Mouse (Mus musculus) embryonic stem cell, embryonic (primary cell): ENCODE data around the gene Gnaz.

Experiments used
- CTCF ChIA-PET, 4 experiments: fragments of 300-600 bp in 2 of 4; fragments of 350-600 bp in 2 of 4; sonication (Branson Sonifier 250); formaldehyde crosslinking; loops; one replicate each; lab custom pipeline; 2022; ENCODE audit warnings: inconsistent platforms in 2 of 4; lab: Charles Lee
- POLR2A ChIA-PET, 4 experiments: fragments of 300-600 bp in 2 of 4; fragments of 350-600 bp in 2 of 4; sonication (Branson Sonifier 250); formaldehyde crosslinking; loops; one replicate each; lab custom pipeline; 2022; ENCODE audit warnings: antibody characterized with exemption in 4 of 4, inconsistent platforms in 1 of 4; lab: Charles Lee

Gnaz gene

GRCm38 (mm10) chr10:75001391-75001790 is 34.4 kb downstream of the Gnaz start:
- CTCF ChIA-PET, result interaction anchor here in 1 of 4 experiments (0.6 kb wide), 1 partner anchor 57 kb away, joined by 8 read pairs; no protein-coding TSS in a partner anchor
- POLR2A ChIA-PET, result no interaction called here

- ChIA-PET POLR2A (no interaction called here), CTCF (interaction anchor here in 2 of 4 experiments (1.1 to 1.9 kb wide), 2 partner anchors 16 to 147 kb away, joined by 3 to 5 read pairs; no protein-coding TSS in a partner anchor)
These were observed 37.1 kb downstream of the Gnaz start for GRCm38 (mm10) chr10:75004067-75004466.

GRCm38 (mm10) chr10:75006889-75007662 is 40.1 kb downstream of the Gnaz start:
- CTCF ChIA-PET, result interaction anchor here in 2 of 4 experiments (0.7 to 1.2 kb wide), 2 partner anchors 40 to 72 kb away, joined by 3 to 4 read pairs; partner anchors contain the start of gene Gnaz (in 1 of the 2)
- POLR2A ChIA-PET, result interaction anchor here in 2 of 4 experiments (0.6 to 1.0 kb wide), 4 partner anchors 42 to 208 kb away, joined by 3 to 9 read pairs (median 4); no protein-coding TSS in a partner anchor

GRCm38 (mm10) chr10:75010704-75011103 is 43.7 kb downstream of the Gnaz start:
- CTCF ChIA-PET, result interaction anchor here in 2 of 4 experiments (0.6 to 1.0 kb wide), 2 partner anchors 9 to 76 kb away, joined by 3 read pairs; no protein-coding TSS in a partner anchor
- POLR2A ChIA-PET, result interaction anchor here in 3 of 4 experiments (0.6 to 1.2 kb wide), 4 partner anchors 9 to 977 kb away, joined by 3 to 4 read pairs (median 4); no protein-coding TSS in a partner anchor

- ChIA-PET CTCF (interaction anchor here in 2 of 4 experiments (0.6 to 0.7 kb wide), 2 partner anchors 17 to 143 kb away, joined by 3 to 4 read pairs; no protein-coding TSS in a partner anchor), POLR2A (no interaction called here)
These were observed 48.5 kb downstream of the Gnaz start for GRCm38 (mm10) chr10:75015465-75015864.

- CTCF ChIA-PET, result interaction anchor here in 3 of 4 experiments (0.6 to 0.7 kb wide), 5 partner anchors 33 to 816 kb away, joined by 3 to 7 read pairs (median 5); no protein-coding TSS in a partner anchor
These were observed 49.5 kb downstream of the Gnaz start for GRCm38 (mm10) chr10:75016481-75016880.

GRCm38 (mm10) chr10:75020271-75020670 is 53.3 kb downstream of the Gnaz start:
- POLR2A ChIA-PET, result interaction anchor here in 2 of 4 experiments (1.0 to 1.8 kb wide), 3 partner anchors 9 to 85 kb away, joined by 4 to 5 read pairs (median 4); no protein-coding TSS in a partner anchor
- CTCF ChIA-PET, result interaction anchor here in 3 of 4 experiments (0.7 to 2.8 kb wide), 7 partner anchors 11 to 516 kb away, joined by 3 to 14 read pairs (median 4); no protein-coding TSS in a partner anchor

More at GRCm38 (mm10) chr10:75016481-75016880, 49.5 kb downstream of the Gnaz start:
- POLR2A ChIA-PET, result interaction anchor here in 2 of 4 experiments (0.5 to 0.6 kb wide), 2 partner anchors 23 to 43 kb away, joined by 3 to 4 read pairs; no protein-coding TSS in a partner anchor

GRCm38 (mm10) chr10:75021138-75021537 is 54.2 kb downstream of the Gnaz start:
- ChIA-PET POLR2A (no interaction called here), CTCF (interaction anchor here in 2 of 4 experiments (0.9 to 2.8 kb wide), 4 partner anchors 83 to 130 kb away, joined by 3 to 14 read pairs (median 4); no protein-coding TSS in a partner anchor)

GRCm38 (mm10) chr10:75026491-75026890 is 59.5 kb downstream of the Gnaz start:
- ChIA-PET CTCF (interaction anchor here in 2 of 4 experiments (1.1 to 1.3 kb wide), 1 partner anchor 125 kb away, joined by 4 read pairs; no protein-coding TSS in a partner anchor), POLR2A (interaction anchor here in 1 of 4 experiments (0.9 kb wide), 1 partner anchor 224 kb away, joined by 4 read pairs; no protein-coding TSS in a partner anchor)

GRCm38 (mm10) chr10:75028743-75029142 is 61.8 kb downstream of the Gnaz start:
- CTCF ChIA-PET, result no interaction called here
- POLR2A ChIA-PET, result no interaction called here

GRCm38 (mm10) chr10:75029677-75030076 is 62.7 kb downstream of the Gnaz start:
- ChIA-PET POLR2A (no interaction called here), CTCF (no interaction called here)

- POLR2A ChIA-PET, result no interaction called here
- CTCF ChIA-PET, result no interaction called here
These were observed 63.3 kb downstream of the Gnaz start for GRCm38 (mm10) chr10:75030234-75030633.

- POLR2A ChIA-PET, result interaction anchor here in 1 of 4 experiments (0.5 to 0.7 kb wide), 2 partner anchors 11 to 122 kb away, joined by 3 to 4 read pairs; no protein-coding TSS in a partner anchor
- CTCF ChIA-PET, result interaction anchor here in 1 of 4 experiments (0.5 to 0.7 kb wide), 3 partner anchors 12 to 115 kb away, joined by 3 read pairs; no protein-coding TSS in a partner anchor
These were observed 64.6 kb downstream of the Gnaz start for GRCm38 (mm10) chr10:75031345-75032114.

- ChIA-PET CTCF (interaction anchor here in 2 of 4 experiments (0.5 kb wide), 2 partner anchors 16 to 569 kb away, joined by 3 to 4 read pairs; no protein-coding TSS in a partner anchor), POLR2A (interaction anchor here in 1 of 4 experiments (0.6 kb wide), 1 partner anchor 27 kb away, joined by 5 read pairs; no protein-coding TSS in a partner anchor)
These were observed 65.4 kb downstream of the Gnaz start, which contains the start of gene Rsph14 for GRCm38 (mm10) chr10:75032395-75032794. Rsph14 (minus strand) TSS chr10:75032586.

- POLR2A ChIA-PET, result interaction anchor here in 3 of 4 experiments (0.6 to 1.2 kb wide), 7 partner anchors 14 to 163 kb away, joined by 3 to 4 read pairs (median 3); partner anchors contain the start of genes Bcr (in 1 of the 3) and Gnaz (in 1 of the 3)
- CTCF ChIA-PET, result interaction anchor here in 3 of 4 experiments (0.9 to 1.1 kb wide), 4 partner anchors 22 to 114 kb away, joined by 3 to 8 read pairs (median 6); no protein-coding TSS in a partner anchor
These were observed 70.0 kb downstream of the Gnaz start, which contains the start of gene Rab36 for GRCm38 (mm10) chr10:75036883-75037379. Rab36 (plus strand) TSS chr10:75037058.

- ChIA-PET CTCF (interaction anchor here in 2 of 4 experiments (1.1 to 1.6 kb wide), 2 partner anchors 109 to 110 kb away, joined by 4 to 6 read pairs; no protein-coding TSS in a partner anchor), POLR2A (interaction anchor here in 1 of 4 experiments (1.1 kb wide), 1 partner anchor 19 kb away, joined by 3 read pairs; the partner anchor contains the start of gene Bcr)
These were observed 75.1 kb downstream of the Gnaz start for GRCm38 (mm10) chr10:75042060-75042459.

GRCm38 (mm10) chr10:75044459-75044858 is 77.5 kb downstream of the Gnaz start:
- POLR2A ChIA-PET, result no interaction called here
- CTCF ChIA-PET, result interaction anchor here in 2 of 4 experiments (1.0 to 2.8 kb wide), 2 partner anchors 107 kb away, joined by 3 to 13 read pairs; no protein-coding TSS in a partner anchor
